Mouse (Mus musculus) lung, embryonic 15.5 days (tissue): ENCODE results near the gene Mrps23. TPM values are rescaled to one million over a fixed set of nuclear protein-coding genes. Genes with fewer than 3 reads are reported as not detected.

Experiments
- ATAC-seq: fragments of 200-750 bp; cut with Nextera tagmentation; 2 replicates; pipeline ENCODE4 v1.8.0; 2017; ENCODE audit warnings: moderate number of reproducible peaks, borderline replicate concordance; ENCODE audit not compliant: low FRiP score, low TSS enrichment; ENCODE audit errors: extremely low read depth
- H3K27ac ChIP-seq: fragments of 300-500 bp; sonication (generic); 2 replicates; pipeline ENCODE4 v1.5.1; 2015; ENCODE audit warnings: moderate library complexity, mild to moderate bottlenecking, inconsistent platforms
- H3K27me3 ChIP-seq: fragments of 300-500 bp; sonication (generic); 2 replicates; pipeline ENCODE4 v1.6.1; 2015; ENCODE audit warnings: inconsistent platforms
- H3K36me3 ChIP-seq: fragments of 300-500 bp; sonication (generic); 2 replicates; pipeline ENCODE4 v1.6.1; 2015; ENCODE audit warnings: inconsistent platforms
- H3K4me1 ChIP-seq: fragments of 300-500 bp; sonication (generic); 2 replicates; pipeline ENCODE4 v1.6.1; 2015; ENCODE audit warnings: inconsistent platforms
- H3K4me2 ChIP-seq: fragments of 300-500 bp; sonication (generic); 2 replicates; pipeline ENCODE4 v1.6.1; 2015; ENCODE audit warnings: inconsistent platforms, mild to moderate bottlenecking, moderate library complexity
- H3K4me3 ChIP-seq: fragments of 300-500 bp; sonication (generic); 2 replicates; pipeline ENCODE4 v1.5.1; 2015; ENCODE audit warnings: mild to moderate bottlenecking, inconsistent platforms
- H3K9ac ChIP-seq: fragments of 300-500 bp; sonication (generic); 2 replicates; pipeline ENCODE4 v1.6.1; 2015; ENCODE audit warnings: inconsistent platforms
- H3K9me3 ChIP-seq: fragments of 300-500 bp; sonication (generic); 2 replicates; pipeline ENCODE4 v1.6.1; 2016; ENCODE audit warnings: inconsistent platforms
- WGBS: fragments of 180-500 bp; shearing (Covaris S2); methylation state at CpG from one replicate; pipeline ENCODE4 v1.1.7; 2015; 5-methylcytosine and 5-hydroxymethylcytosine counted together
- polyA plus RNA-seq: library from polyadenylated mRNA; unstranded; fragments of >200 nt; fragmentation: Nextera tagmentation; extraction: Ambion mirVana; gene quantifications from 2 replicates; pipeline ENCODE4 v1.2.1, GENCODE M21; 2015

Mrps23 gene
- polyA plus RNA-seq, 1 experiment from 2014 or later = 57.4 TPM

GRCm38 (mm10) chr11:88164213-88164723, 39.9 kb upstream of the Mrps23 start:
- H3K4me2 ChIP-seq = no peak overlapping the region
- H3K4me3 ChIP-seq = no peak overlapping the region
- H3K27me3 ChIP-seq = no peaks in the 10 kb centered on the region; the same call in 1 of the 2 replicates
- no peak for ATAC-seq
- 82% methylated on average over 7 of the region's 7 CpGs for WGBS
- peaks cover 57% of the 10 kb centered on the region for H3K4me1 ChIP-seq
- peak overlapping the region; percentile 80 for H3K27ac ChIP-seq
- H3K36me3 ChIP-seq = no peaks in the 10 kb centered on the region
- H3K9ac ChIP-seq = no peak overlapping the region; the same call in 1 of the 2 replicates
- no peaks in the 10 kb centered on the region for H3K9me3 ChIP-seq

GRCm38 (mm10) chr11:88164801-88165377, 39.3 kb upstream of the Mrps23 start:
- H3K4me1 ChIP-seq = peaks cover 55% of the 10 kb centered on the region
- 15% methylated on average over 15 of the region's 15 CpGs for WGBS
- no peaks in the 10 kb centered on the region; the same call in 1 of the 2 replicates for H3K27me3 ChIP-seq
- no peaks in the 10 kb centered on the region for H3K9me3 ChIP-seq
- peak overlapping the region; percentile 80 for H3K27ac ChIP-seq
- no peak overlapping the region for H3K4me3 ChIP-seq
- H3K9ac ChIP-seq = no peak overlapping the region; the same call in 1 of the 2 replicates
- no peaks in the 10 kb centered on the region for H3K36me3 ChIP-seq
- ATAC-seq = no peak
- H3K4me2 ChIP-seq = no peak overlapping the region

GRCm38 (mm10) chr11:88165683-88166364, 38.4 kb upstream of the Mrps23 start:
- no peaks in the 10 kb centered on the region for H3K36me3 ChIP-seq
- H3K4me3 ChIP-seq = no peak overlapping the region
- 61% methylated on average over 10 of the region's 10 CpGs for WGBS
- ATAC-seq = no peak
- H3K4me1 ChIP-seq = peaks cover 47% of the 10 kb centered on the region
- H3K9me3 ChIP-seq = no peaks in the 10 kb centered on the region
- H3K4me2 ChIP-seq = no peak overlapping the region
- 0 out of 2 replicates have a peak overlapping the region, but pooled peaks have one; percentile 10 for H3K9ac ChIP-seq
- no peaks in the 10 kb centered on the region; the same call in 1 of the 2 replicates for H3K27me3 ChIP-seq
- H3K27ac ChIP-seq = peak overlapping the region; percentile 80

- Histone ChIP-seq H3K9ac (no peak overlapping the region), H3K4me3 (no peak overlapping the region), H3K27ac (no peak overlapping the region), H3K4me1 (peaks cover 44% of the 10 kb centered on the region), H3K4me2 (no peak overlapping the region), H3K36me3 (no peaks in the 10 kb centered on the region), H3K27me3 (no peaks in the 10 kb centered on the region; the same call in 1 of the 2 replicates), H3K9me3 (no peaks in the 10 kb centered on the region)
- no peak for ATAC-seq
- WGBS = 81% methylated on average over 7 of the region's 7 CpGs
These were observed 37.7 kb upstream of the Mrps23 start for GRCm38 (mm10) chr11:88166471-88166870.

- H3K9ac ChIP-seq = no peak overlapping the region
- WGBS = 52% methylated on average over 3 of the region's 3 CpGs
- H3K4me3 ChIP-seq = no peak overlapping the region
- no peak for ATAC-seq
- H3K9me3 ChIP-seq = no peaks in the 10 kb centered on the region
- no peaks in the 10 kb centered on the region for H3K36me3 ChIP-seq
- H3K27ac ChIP-seq = no peak overlapping the region
- no peak overlapping the region for H3K4me2 ChIP-seq
- H3K27me3 ChIP-seq = no peaks in the 10 kb centered on the region; the same call in 1 of the 2 replicates
- H3K4me1 ChIP-seq = peaks cover 53% of the 10 kb centered on the region
These were observed 35.6 kb upstream of the Mrps23 start for GRCm38 (mm10) chr11:88168611-88169010.

- H3K36me3 ChIP-seq = no peaks in the 10 kb centered on the region
- no peak overlapping the region for H3K9ac ChIP-seq
- H3K4me2 ChIP-seq = no peak overlapping the region
- no peaks in the 10 kb centered on the region for H3K9me3 ChIP-seq
- no peaks in the 10 kb centered on the region; the same call in 1 of the 2 replicates for H3K27me3 ChIP-seq
- H3K4me3 ChIP-seq = no peak overlapping the region
- no peak overlapping the region for H3K27ac ChIP-seq
- 32% methylated on average over 32 of the region's 32 CpGs for WGBS
- no peak for ATAC-seq
- H3K4me1 ChIP-seq = peaks cover 56% of the 10 kb centered on the region
These were observed 34.6 kb upstream of the Mrps23 start for GRCm38 (mm10) chr11:88169531-88170040.

GRCm38 (mm10) chr11:88170606-88171005, 33.6 kb upstream of the Mrps23 start:
- no peak overlapping the region for H3K27ac ChIP-seq
- no peak overlapping the region for H3K4me3 ChIP-seq
- no peak for ATAC-seq
- H3K9ac ChIP-seq = no peak overlapping the region
- no peaks in the 10 kb centered on the region for H3K36me3 ChIP-seq
- H3K4me1 ChIP-seq = peaks cover 46% of the 10 kb centered on the region
- H3K9me3 ChIP-seq = no peaks in the 10 kb centered on the region
- H3K27me3 ChIP-seq = no peaks in the 10 kb centered on the region; the same call in 1 of the 2 replicates
- no peak overlapping the region for H3K4me2 ChIP-seq
- 82% methylated on average over 3 of the region's 3 CpGs for WGBS

GRCm38 (mm10) chr11:88171876-88172442, 32.2 kb upstream of the Mrps23 start:
- no peak overlapping the region for H3K9ac ChIP-seq
- WGBS = 61% methylated on average over 15 of the region's 15 CpGs
- ATAC-seq = no peak
- H3K27me3 ChIP-seq = no peaks in the 10 kb centered on the region; the same call in 1 of the 2 replicates
- no peaks in the 10 kb centered on the region for H3K9me3 ChIP-seq
- H3K4me2 ChIP-seq = no peak overlapping the region
- no peak overlapping the region for H3K4me3 ChIP-seq
- peak overlapping the region; percentile 68; the same call in 1 of the 2 replicates for H3K27ac ChIP-seq
- peaks cover 36% of the 10 kb centered on the region for H3K4me1 ChIP-seq
- no peaks in the 10 kb centered on the region for H3K36me3 ChIP-seq

- no peaks in the 10 kb centered on the region for H3K9me3 ChIP-seq
- no peak overlapping the region for H3K4me3 ChIP-seq
- H3K4me1 ChIP-seq = peaks cover 36% of the 10 kb centered on the region
- H3K4me2 ChIP-seq = peak overlapping the region; percentile 0; the same call in 1 of the 2 replicates
- no peaks in the 10 kb centered on the region; the same call in 1 of the 2 replicates for H3K27me3 ChIP-seq
- H3K36me3 ChIP-seq = no peaks in the 10 kb centered on the region
- peak; percentile 81 for ATAC-seq
- no peak overlapping the region for H3K9ac ChIP-seq
- H3K27ac ChIP-seq = peak overlapping the region; percentile 68
- WGBS = 15% methylated on average over 10 of the region's 10 CpGs
These were observed 31.4 kb upstream of the Mrps23 start for GRCm38 (mm10) chr11:88172601-88173325.

- Histone ChIP-seq H3K27ac (peak overlapping the region; percentile 68), H3K4me2 (0 out of 2 replicates have a peak overlapping the region, but pooled peaks have one; percentile 0), H3K4me1 (peaks cover 36% of the 10 kb centered on the region), H3K9ac (no peak overlapping the region), H3K4me3 (no peak overlapping the region), H3K27me3 (no peaks in the 10 kb centered on the region), H3K9me3 (no peaks in the 10 kb centered on the region), H3K36me3 (no peaks in the 10 kb centered on the region)
- 11% methylated on average over 9 of the region's 9 CpGs for WGBS
- ATAC-seq = no peak
These were observed 30.7 kb upstream of the Mrps23 start for GRCm38 (mm10) chr11:88173386-88174025.

GRCm38 (mm10) chr11:88180467-88180958, 23.7 kb upstream of the Mrps23 start:
- no peak overlapping the region for H3K9ac ChIP-seq
- H3K27ac ChIP-seq = peak overlapping the region; percentile 91
- WGBS = 9% methylated on average over 6 of the region's 6 CpGs
- peak; percentile 59 for ATAC-seq
- no peaks in the 10 kb centered on the region for H3K27me3 ChIP-seq
- peak overlapping the region; percentile 17 for H3K4me2 ChIP-seq
- no peaks in the 10 kb centered on the region for H3K9me3 ChIP-seq
- H3K36me3 ChIP-seq = 0 out of 2 replicates have a peak, but pooled peaks cover 3% of the 10 kb centered on the region
- peaks cover 25% of the 10 kb centered on the region for H3K4me1 ChIP-seq
- no peak overlapping the region for H3K4me3 ChIP-seq
